Mouse (Mus musculus) limb, embryonic 11.5 days (tissue): ENCODE data around the gene Plcb3. TPM values are rescaled to one million over a fixed set of nuclear protein-coding genes. Genes with fewer than 3 reads are reported as not detected.

Experiments used
- ATAC-seq: fragments of 200-750 bp; cut with Nextera tagmentation; 2 replicates; pipeline ENCODE4 v1.8.0; 2017; ENCODE audit warnings: low read depth; ENCODE audit not compliant: insufficient number of reproducible peaks, low FRiP score, low TSS enrichment
- DNase-seq: peaks from one replicate; pipeline ENCODE4 v3.0.0-alpha.2; 2015; ENCODE audit warnings: low spot score
- H3K27ac ChIP-seq: fragments of 300-500 bp; sonication (generic); replicated peaks from 2 replicates; pipeline ENCODE4 v1.5.1; 2014; ENCODE audit warnings: low read depth, mild to moderate bottlenecking, low read length
- H3K27me3 ChIP-seq: fragments of 300-500 bp; sonication (generic); 2 replicates; pipeline ENCODE4 v1.6.1; 2014; ENCODE audit warnings: mild to moderate bottlenecking, low read length, mixed read lengths; ENCODE audit not compliant: control insufficient read depth, insufficient read depth
- H3K36me3 ChIP-seq: fragments of 300-500 bp; sonication (generic); 2 replicates; pipeline ENCODE4 v1.6.1; 2014; ENCODE audit warnings: mild to moderate bottlenecking, low read length, moderate library complexity, mixed read lengths; ENCODE audit not compliant: control insufficient read depth, insufficient read depth
- H3K4me1 ChIP-seq: fragments of 300-500 bp; sonication (generic); 2 replicates; pipeline ENCODE4 v1.6.1; 2014; ENCODE audit warnings: low read length, mixed read lengths; ENCODE audit not compliant: control insufficient read depth, insufficient read depth
- H3K4me2 ChIP-seq: fragments of 300-500 bp; sonication (generic); 2 replicates; pipeline ENCODE4 v1.6.1; 2014; ENCODE audit warnings: low read depth, mild to moderate bottlenecking, moderate library complexity; ENCODE audit not compliant: severe bottlenecking
- H3K4me3 ChIP-seq: fragments of 300-500 bp; sonication (generic); 2 replicates; pipeline ENCODE4 v1.5.1; 2014; ENCODE audit warnings: low read depth, low read length
- H3K9ac ChIP-seq: fragments of 300-500 bp; sonication (generic); 2 replicates; pipeline ENCODE4 v1.6.1; 2014; ENCODE audit warnings: mild to moderate bottlenecking, low read length
- H3K9me3 ChIP-seq: fragments of 300-500 bp; sonication (generic); 2 replicates; pipeline ENCODE4 v1.6.1; 2016; ENCODE audit warnings: low read length; ENCODE audit not compliant: control insufficient read depth
- WGBS: fragments of 180-500 bp; shearing (Covaris S2); extraction: QIAGEN DNeasy Blood & Tissue Kit; methylation state at CpG from one replicate; pipeline ENCODE4 v1.1.7; 2014; 5-methylcytosine and 5-hydroxymethylcytosine counted together
- polyA plus RNA-seq: library from polyadenylated mRNA; unstranded; fragments of >200 nt; fragmentation: Nextera tagmentation; extraction: Ambion mirVana; gene quantifications from 2 replicates; pipeline ENCODE4 v1.2.1, GENCODE M21; 2014

The Plcb3 gene
- polyA plus RNA-seq, 1 experiment from 2014 or later, result 24.4 TPM

GRCm38 (mm10) chr19:6969665-6970381 is 6.4 kb downstream of the Plcb3 start:
- Histone ChIP-seq H3K27ac (no peak overlapping the region), H3K36me3 (peaks cover 2% of the 10 kb centered on the region; the same call in 1 of the 2 replicates), H3K4me2 (peak overlapping the region; percentile 69), H3K4me3 (peak overlapping the region; percentile 58), H3K9me3 (no peaks in the 10 kb centered on the region), H3K9ac (peak overlapping the region; percentile 73), H3K27me3 (no peaks in the 10 kb centered on the region; the same call in 1 of the 2 replicates), H3K4me1 (peaks cover 27% of the 10 kb centered on the region)
- 0% methylated on average over 55 of the region's 55 CpGs for WGBS
- ATAC-seq (peak; percentile 58; the same call in 1 of the 2 replicates), DNase-seq (peak; percentile 80)

GRCm38 (mm10) chr19:6969291-6969664 is 7.0 kb downstream of the Plcb3 start:
- ATAC-seq, result 0 out of 2 replicates have a peak, but pooled peaks have one; percentile 5
- peak overlapping the region; percentile 58 for H3K4me3 ChIP-seq
- peak overlapping the region; percentile 69 for H3K4me2 ChIP-seq
- H3K27me3 ChIP-seq, result no peaks in the 10 kb centered on the region; the same call in 1 of the 2 replicates
- peak overlapping the region; percentile 73 for H3K9ac ChIP-seq
- WGBS, result 1% methylated on average over 20 of the region's 20 CpGs
- no peaks in the 10 kb centered on the region for H3K9me3 ChIP-seq
- H3K4me1 ChIP-seq, result peaks cover 27% of the 10 kb centered on the region
- H3K27ac ChIP-seq, result no peak overlapping the region
- peaks cover 2% of the 10 kb centered on the region; the same call in 1 of the 2 replicates for H3K36me3 ChIP-seq
- no peak for DNase-seq

GRCm38 (mm10) chr19:6968491-6969271 is 7.6 kb downstream of the Plcb3 start:
- no peak for DNase-seq
- Histone ChIP-seq H3K4me3 (peak overlapping the region; percentile 58), H3K9ac (peak overlapping the region; percentile 73), H3K4me1 (peaks cover 27% of the 10 kb centered on the region), H3K36me3 (peaks cover 2% of the 10 kb centered on the region; the same call in 1 of the 2 replicates), H3K27me3 (no peaks in the 10 kb centered on the region; the same call in 1 of the 2 replicates), H3K9me3 (no peaks in the 10 kb centered on the region), H3K27ac (no peak overlapping the region), H3K4me2 (peak overlapping the region; percentile 69)
- ATAC-seq, result no peak
- 11% methylated on average over 15 of the region's 15 CpGs for WGBS

- Histone ChIP-seq H3K36me3 (peaks cover 5% of the 10 kb centered on the region; the same call in 1 of the 2 replicates), H3K9me3 (no peaks in the 10 kb centered on the region), H3K27ac (no peak overlapping the region), H3K4me1 (peaks cover 9% of the 10 kb centered on the region; the same call in 1 of the 2 replicates), H3K4me3 (no peak overlapping the region), H3K4me2 (no peak overlapping the region), H3K27me3 (no peaks in the 10 kb centered on the region), H3K9ac (no peak overlapping the region)
- no peak for DNase-seq
- ATAC-seq, result no peak
- 85% methylated on average over 10 of the region's 10 CpGs for WGBS
Observed at GRCm38 (mm10) chr19:6956461-6956860, 19.8 kb downstream of the Plcb3 start.

- no peak for ATAC-seq
- Histone ChIP-seq H3K36me3 (peaks cover 5% of the 10 kb centered on the region; the same call in 1 of the 2 replicates), H3K9me3 (no peaks in the 10 kb centered on the region), H3K9ac (no peak overlapping the region), H3K4me1 (peaks cover 9% of the 10 kb centered on the region; the same call in 1 of the 2 replicates), H3K4me3 (no peak overlapping the region), H3K4me2 (no peak overlapping the region), H3K27me3 (no peaks in the 10 kb centered on the region), H3K27ac (no peak overlapping the region)
- WGBS, result 67% methylated on average over 7 of the region's 7 CpGs
- no peak for DNase-seq
Observed at GRCm38 (mm10) chr19:6955424-6955823, 20.8 kb downstream of the Plcb3 start.

- Histone ChIP-seq H3K4me3 (no peak overlapping the region), H3K36me3 (peaks cover 5% of the 10 kb centered on the region; the same call in 1 of the 2 replicates), H3K9ac (no peak overlapping the region), H3K27me3 (no peaks in the 10 kb centered on the region), H3K4me1 (peaks cover 9% of the 10 kb centered on the region; the same call in 1 of the 2 replicates), H3K4me2 (0 out of 2 replicates have a peak overlapping the region, but pooled peaks have one; percentile 2), H3K27ac (no peak overlapping the region), H3K9me3 (no peaks in the 10 kb centered on the region)
- DNase-seq, result peak; percentile 39
- ATAC-seq, result no peak
- 55% methylated on average over 9 of the region's 9 CpGs for WGBS
Observed at GRCm38 (mm10) chr19:6954046-6954445, 22.2 kb downstream of the Plcb3 start.

GRCm38 (mm10) chr19:6952712-6953037 is 23.6 kb downstream of the Plcb3 start:
- H3K27me3 ChIP-seq, result no peaks in the 10 kb centered on the region
- peak overlapping the region; percentile 63; the same call in 1 of the 2 replicates for H3K4me3 ChIP-seq
- DNase-seq (no peak), ATAC-seq (no peak)
- H3K9me3 ChIP-seq, result no peaks in the 10 kb centered on the region
- H3K4me2 ChIP-seq, result peak overlapping the region; percentile 79
- H3K9ac ChIP-seq, result no peak overlapping the region; the same call in 1 of the 2 replicates
- peaks cover 9% of the 10 kb centered on the region; the same call in 1 of the 2 replicates for H3K4me1 ChIP-seq
- 11% methylated on average over 3 of the region's 3 CpGs for WGBS
- H3K36me3 ChIP-seq, result peaks cover 5% of the 10 kb centered on the region; the same call in 1 of the 2 replicates
- H3K27ac ChIP-seq, result no peak overlapping the region; the same call in 1 of the 2 replicates
